Mouse (Mus musculus): ENCODE results near the gene Hal. TPM values are rescaled to one million over a fixed set of nuclear protein-coding genes. Genes with fewer than 3 reads are reported as not detected.

Gene Hal
- total RNA-seq, 2 experiments from 2014 or later = 0.27 to 0.40 TPM

DNA sequence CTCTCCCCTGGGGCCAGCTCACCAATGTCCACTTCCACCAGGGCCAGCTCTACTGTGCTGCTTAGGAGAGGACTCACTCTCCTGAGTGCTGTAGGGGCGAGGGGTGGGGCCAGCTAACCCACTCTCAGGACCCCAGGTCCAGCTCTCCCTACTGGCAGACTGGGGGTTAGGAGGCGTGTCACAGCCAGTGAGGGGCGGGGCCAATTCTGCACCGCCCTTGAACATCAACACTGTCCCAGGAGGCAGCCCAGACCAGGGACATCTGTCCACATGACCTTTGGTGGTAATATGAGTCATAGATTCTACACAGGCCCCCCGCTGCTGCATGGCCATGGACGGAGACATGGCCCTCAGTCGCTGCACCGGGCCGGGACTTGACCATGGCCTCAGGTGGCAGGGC, 71.2 kb downstream of the Hal start:
- DNase-seq (ENCODE audit: low spot score in 2 of 2) = no peak

DNA sequence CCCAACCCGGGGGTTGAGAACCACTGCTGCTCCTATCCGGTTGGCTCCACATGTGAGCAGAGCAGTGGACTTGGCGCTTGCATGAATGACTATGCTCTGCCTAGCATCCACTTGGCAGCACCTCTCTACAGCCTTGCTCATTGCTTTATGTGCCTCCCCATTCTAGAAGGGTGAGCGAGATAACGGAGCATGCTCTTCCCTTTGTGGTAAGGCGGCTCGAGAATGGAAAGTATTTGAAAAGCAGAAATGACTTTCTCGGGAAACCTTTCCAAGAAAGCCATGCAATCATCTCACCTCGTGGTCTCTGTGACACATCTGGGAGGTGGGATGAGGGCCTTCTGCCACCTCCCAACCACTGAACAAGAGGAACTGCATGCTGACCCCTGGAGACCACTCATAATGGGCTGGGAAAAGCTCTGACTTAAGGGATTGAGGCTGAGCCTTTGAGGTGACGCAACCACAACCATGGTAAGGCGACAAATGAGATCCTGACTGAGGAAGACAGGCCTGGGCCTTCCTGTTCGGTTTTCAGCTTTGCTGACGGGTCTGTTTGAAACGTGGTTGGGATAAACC, 76.0 kb downstream of the Hal start:
- DNase-seq (ENCODE audit: low spot score in 2 of 2) = no peak

- no peak for DNase-seq (ENCODE audit: low spot score in 2 of 2)
These were observed 78.5 kb downstream of the Hal start for GRCm38 (mm10) chr10:93567066-93567465.

DNA sequence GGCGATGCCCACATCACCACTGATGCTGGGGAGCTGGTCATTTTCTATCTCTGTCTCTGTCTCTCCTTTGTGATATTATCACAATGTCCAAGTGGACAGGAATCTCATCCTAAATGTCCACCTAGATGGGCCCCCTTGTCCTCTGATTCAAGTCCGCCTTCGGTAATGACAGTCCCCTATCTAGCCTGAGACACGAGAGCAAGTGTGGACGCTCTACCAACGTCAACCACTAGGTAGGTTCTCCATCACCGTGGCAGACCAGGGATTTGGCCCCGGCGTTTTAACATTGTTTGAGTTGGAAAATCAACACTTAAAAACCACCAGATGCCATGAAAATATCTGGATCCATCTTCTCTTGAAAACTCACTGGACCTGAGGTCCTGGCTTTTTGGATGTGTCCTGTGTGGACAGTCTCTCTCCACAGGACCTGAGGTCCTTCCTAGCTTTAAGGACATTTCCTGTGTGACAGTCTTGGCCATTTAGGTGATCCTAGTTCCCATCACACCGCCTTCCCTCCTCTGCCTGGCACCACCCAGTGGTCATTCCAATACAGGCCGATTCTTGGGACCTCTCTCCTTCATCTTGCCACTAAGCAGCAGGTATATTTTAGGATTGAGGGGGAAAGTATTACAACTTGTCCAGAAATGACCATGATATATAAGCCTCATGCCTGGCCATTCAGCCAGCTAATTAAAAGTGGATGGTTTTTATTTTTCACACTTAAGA, 79.4 kb downstream of the Hal start:
- DNase-seq (ENCODE audit: low spot score in 2 of 2) = no peak

GRCm38 (mm10) chr10:93568671-93569070, 80.1 kb downstream of the Hal start:
- no peak for DNase-seq (ENCODE audit: low spot score in 2 of 2)

Other genes starting within 250 kb of the Hal start
- 10 to 100 TPM; 12.3 to 12.8 TPM for gene Elk3, start 177.6 kb upstream of the Hal start, total RNA-seq (2021)
- gene Lta4h, start 35.4 kb upstream of the Hal start, total RNA-seq (2021) = 10 to 100 TPM; 60.9 to 67.9 TPM
- 1 to 10 TPM; 1.1 to 1.9 TPM for gene Amdhd1, start 51.3 kb downstream of the Hal start, total RNA-seq (2021)
- not detected for gene Ccdc38, start 51.9 kb downstream of the Hal start, total RNA-seq (2021)
- gene Snrpf, start 100.9 kb downstream of the Hal start, total RNA-seq (2021) = 10 to 100 TPM; 16.7 TPM
- gene Ntn4, start 151.9 kb downstream of the Hal start, total RNA-seq (2021) = 1 to 10 TPM; 6.0 to 6.2 TPM

Data from layer of hippocampus, postnatal 10 days (tissue).